Mouse (Mus musculus) layer of hippocampus, adult 2 months (tissue): ENCODE measurements around the gene Tbc1d1. TPM values are rescaled to one million over a fixed set of nuclear protein-coding genes. Genes with fewer than 3 reads are reported as not detected.

Experiments used
- DNase-seq, 2 experiments: peaks; one replicate each; pipeline ENCODE4 v3.0.0; 2022; ENCODE audit warnings: low spot score in 2 of 2
- H3K27ac ChIP-seq: fragments of 200-600 bp; 2 replicates; pipeline ENCODE4 v1.8.1; 2022
- H3K4me3 ChIP-seq: fragments of 200-600 bp; 2 replicates; pipeline ENCODE4 v1.8.1; 2022; ENCODE audit warnings: mild to moderate bottlenecking
- CTCF ChIP-seq: fragments of 200-600 bp; conservative IDR thresholded peaks from 2 replicates; pipeline ENCODE4 v1.8.1; 2022; ENCODE audit warnings: antibody characterized with exemption, mild to moderate bottlenecking, moderate library complexity
- total RNA-seq, 2 experiments: library from RNA; stranded (reverse); gene quantifications; 2 replicates each; pipeline ENCODE4 v1.2.3; 2021

Tbc1d1 gene
- total RNA-seq, 2 experiments from 2014 or later = 26.6 to 33.2 TPM

DNA sequence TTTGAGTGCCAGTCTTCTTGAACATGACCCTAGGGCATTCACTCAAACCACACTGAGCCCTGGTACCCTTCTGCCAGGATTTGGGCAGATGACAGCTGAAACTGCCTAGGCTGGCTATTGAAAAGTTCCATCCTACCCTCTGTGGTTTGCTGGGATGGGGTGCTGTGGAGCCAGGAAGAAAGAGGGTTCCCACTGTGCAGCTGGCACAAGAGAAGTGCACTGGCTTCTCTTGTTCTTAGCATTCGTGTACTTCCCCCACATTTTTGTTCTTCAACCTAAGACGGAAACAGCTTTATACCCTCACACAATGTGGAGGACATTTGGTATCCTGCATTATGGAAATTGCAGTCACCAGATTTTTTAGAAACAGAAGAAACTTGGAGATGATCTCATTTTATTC, 9.7 kb downstream of the Tbc1d1 start:
- DNase-seq = peak in 1 of 2 experiments; percentile 25
- no peak for TF ChIP-seq CTCF
- Histone ChIP-seq H3K27ac (peak overlapping the region; percentile 49; the same call in 1 of the 2 replicates), H3K4me3 (no peak overlapping the region)

DNA sequence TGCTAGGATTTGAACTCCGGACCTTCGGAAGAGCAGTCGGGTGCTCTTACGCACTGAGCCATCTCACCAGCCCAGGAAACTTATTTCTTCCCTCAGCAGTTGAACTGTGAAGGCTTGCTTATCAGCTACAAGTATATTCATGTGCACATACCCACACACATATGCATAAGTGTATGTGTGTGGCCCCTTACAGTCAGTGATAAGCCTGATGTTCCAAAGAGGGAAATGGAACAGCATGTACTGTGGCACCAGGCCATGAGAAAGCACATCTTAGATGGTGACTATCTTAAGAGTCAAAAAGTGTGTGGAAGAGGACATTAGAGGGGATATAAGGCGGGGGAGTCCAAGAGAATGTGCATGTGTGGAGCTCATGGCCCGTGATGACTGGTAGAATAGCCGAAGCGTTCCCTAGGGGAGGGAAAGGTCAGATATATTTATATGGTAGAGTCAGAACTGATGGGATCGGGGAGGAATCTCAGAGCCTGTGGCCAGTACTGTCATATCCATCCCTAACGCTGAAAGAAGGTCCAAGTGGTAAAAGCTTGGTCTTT, 13.0 kb downstream of the Tbc1d1 start:
- no peak for TF ChIP-seq CTCF
- Histone ChIP-seq H3K4me3 (no peak overlapping the region), H3K27ac (no peak overlapping the region)
- no peak for DNase-seq

DNA sequence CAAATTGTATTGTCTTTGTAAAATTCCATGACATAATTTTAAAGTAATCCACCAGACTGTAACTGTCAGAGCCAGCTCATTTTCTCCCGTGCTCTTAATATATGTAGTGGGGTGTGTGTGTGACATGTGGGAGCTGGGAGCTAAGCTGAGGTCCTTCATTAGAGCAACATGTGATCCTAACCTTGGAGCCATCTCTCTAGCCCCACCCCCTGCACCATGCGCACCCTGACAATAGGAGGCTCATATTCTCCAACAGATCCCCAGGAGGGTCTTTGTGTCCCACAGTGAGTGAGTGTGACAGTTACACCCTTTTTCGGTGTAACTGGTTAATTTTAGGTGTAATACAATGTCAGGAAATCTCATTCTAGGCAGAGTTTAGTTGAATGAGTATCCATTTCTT, 16.8 kb downstream of the Tbc1d1 start:
- no peak for DNase-seq
- no peak for TF ChIP-seq CTCF
- H3K27ac ChIP-seq = no peak overlapping the region
- no peak overlapping the region for H3K4me3 ChIP-seq

DNA sequence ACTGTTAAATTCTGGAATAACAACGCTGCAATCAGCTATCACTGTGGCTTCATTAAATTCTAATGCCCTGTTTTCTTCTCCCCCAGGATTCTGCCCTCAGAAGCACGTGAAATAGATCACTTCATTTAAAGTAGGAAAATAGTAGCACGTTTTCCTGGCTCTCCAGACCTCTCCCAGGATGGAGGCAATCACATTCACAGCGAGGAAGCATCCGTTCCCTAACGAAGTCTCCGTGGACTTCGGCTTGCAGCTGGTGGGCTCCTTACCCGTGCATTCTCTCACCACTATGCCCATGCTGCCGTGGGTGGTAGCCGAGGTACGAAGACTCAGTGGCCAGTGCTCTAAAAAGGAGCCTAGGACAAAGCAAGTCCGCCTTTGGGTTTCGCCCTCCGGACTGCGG, 17.2 kb downstream of the Tbc1d1 start:
- no peak overlapping the region for H3K4me3 ChIP-seq
- no peak for DNase-seq
- no peak overlapping the region for H3K27ac ChIP-seq
- no peak for TF ChIP-seq CTCF

DNA sequence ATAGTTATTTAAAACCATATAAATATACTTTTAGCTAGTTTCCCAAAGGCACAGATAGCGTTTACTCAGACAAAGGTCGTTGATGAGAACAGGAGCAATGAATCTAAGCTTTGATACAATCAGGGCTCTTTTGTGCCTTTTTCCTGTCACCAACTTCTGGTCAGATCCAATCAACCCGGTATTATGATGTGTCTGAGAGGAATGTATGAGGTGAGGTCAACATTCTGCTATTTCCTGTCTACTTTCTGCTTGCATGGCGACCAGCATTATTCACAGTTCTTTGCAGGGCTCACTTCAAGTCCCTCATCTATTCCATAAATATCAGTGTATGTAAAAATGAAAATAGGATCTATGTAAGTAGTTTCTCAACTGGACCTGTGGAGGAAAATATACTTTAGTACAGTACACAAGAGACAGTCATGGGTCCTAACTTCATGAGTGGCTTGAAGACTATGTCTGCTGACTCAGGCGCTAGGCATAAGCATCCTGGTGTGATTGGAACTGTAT, 18.4 kb downstream of the Tbc1d1 start:
- H3K4me3 ChIP-seq = no peak overlapping the region
- H3K27ac ChIP-seq = no peak overlapping the region
- no peak for TF ChIP-seq CTCF
- no peak for DNase-seq

DNA sequence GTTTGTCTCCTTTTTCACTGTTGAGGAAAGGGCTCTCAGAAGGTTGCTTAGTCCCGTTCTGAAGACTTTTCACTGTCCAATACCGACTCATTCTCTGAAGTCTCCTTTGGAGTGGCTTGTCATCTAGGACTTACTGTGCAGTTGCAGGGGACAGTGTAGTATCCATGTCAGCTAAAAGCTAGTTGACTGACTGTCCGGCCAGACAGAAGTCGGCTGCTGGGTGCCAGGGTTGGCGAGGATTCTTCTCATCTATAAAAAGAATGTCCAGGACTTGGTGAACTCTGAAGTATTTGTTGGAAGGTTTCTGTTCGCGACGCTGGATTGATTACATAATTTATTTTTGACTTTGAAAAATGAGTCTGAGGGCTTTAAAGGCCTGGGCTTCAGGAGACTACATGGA, 24.4 kb downstream of the Tbc1d1 start:
- H3K27ac ChIP-seq = no peak overlapping the region
- TF ChIP-seq CTCF = no peak
- H3K4me3 ChIP-seq = no peak overlapping the region
- no peak for DNase-seq

DNA sequence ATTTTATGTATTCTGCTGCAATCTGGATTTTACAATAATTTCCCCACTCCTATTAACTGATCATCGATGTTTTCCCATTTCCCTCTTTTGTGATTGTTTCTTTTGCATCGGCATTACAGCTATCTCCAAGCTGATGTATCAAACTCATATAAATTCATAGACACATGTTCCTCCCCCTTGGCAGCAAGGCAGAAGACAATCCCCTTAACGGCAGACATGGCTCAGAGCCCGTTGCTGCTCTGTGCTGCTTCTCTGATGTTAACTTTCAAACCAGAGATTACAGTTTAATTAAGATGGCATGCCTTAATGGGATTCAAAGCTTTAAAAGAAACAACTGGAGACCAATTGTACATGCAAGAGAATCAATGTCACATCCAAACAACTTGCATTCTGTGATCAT, 27.6 kb downstream of the Tbc1d1 start:
- TF ChIP-seq CTCF = no peak
- DNase-seq = peak in 1 of 2 experiments; percentile 27
- no peak overlapping the region for H3K4me3 ChIP-seq
- H3K27ac ChIP-seq = no peak overlapping the region

DNA sequence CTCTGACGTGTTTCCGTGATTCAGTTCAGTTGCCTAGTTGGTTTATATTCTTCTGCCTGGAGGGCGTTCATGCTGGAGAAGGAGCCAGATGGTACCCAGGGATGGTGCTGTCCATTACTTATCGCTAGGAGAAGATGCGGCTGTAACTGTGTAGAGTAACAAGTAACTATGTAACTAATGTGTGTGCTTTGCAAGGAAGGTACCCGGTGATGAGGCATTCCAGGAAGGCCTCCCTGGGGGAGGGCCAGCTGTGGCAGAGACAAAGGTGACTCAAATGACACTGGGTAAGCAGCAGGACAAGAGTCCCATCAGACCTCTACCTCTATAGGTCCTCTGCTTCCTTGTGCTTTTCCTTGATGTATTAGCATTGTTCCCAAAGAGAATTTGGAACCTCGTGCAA, 29.2 kb downstream of the Tbc1d1 start:
- TF ChIP-seq CTCF = no peak
- no peak overlapping the region for H3K4me3 ChIP-seq
- no peak for DNase-seq
- H3K27ac ChIP-seq = no peak overlapping the region

DNA sequence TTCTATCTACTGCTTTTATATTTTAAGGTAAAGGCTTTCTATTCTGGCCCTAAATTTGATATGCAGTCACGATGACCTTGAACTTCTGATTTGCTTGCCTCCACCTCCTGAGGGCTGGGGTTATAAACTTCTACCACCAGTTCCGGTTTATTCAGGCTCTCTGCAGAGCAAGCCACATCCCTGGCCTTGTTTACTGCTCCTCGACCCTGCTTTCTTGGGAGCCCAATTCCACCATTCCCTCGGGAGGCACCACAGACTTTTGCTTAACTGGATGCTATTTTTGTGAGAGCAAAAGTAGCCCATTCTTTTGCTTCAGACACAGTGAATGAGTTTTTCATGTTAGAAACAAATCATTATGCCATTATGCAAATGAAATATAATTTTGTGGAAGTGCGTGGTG, 30.5 kb downstream of the Tbc1d1 start:
- no peak overlapping the region for H3K27ac ChIP-seq
- no peak for DNase-seq
- H3K4me3 ChIP-seq = no peak overlapping the region
- no peak for TF ChIP-seq CTCF

DNA sequence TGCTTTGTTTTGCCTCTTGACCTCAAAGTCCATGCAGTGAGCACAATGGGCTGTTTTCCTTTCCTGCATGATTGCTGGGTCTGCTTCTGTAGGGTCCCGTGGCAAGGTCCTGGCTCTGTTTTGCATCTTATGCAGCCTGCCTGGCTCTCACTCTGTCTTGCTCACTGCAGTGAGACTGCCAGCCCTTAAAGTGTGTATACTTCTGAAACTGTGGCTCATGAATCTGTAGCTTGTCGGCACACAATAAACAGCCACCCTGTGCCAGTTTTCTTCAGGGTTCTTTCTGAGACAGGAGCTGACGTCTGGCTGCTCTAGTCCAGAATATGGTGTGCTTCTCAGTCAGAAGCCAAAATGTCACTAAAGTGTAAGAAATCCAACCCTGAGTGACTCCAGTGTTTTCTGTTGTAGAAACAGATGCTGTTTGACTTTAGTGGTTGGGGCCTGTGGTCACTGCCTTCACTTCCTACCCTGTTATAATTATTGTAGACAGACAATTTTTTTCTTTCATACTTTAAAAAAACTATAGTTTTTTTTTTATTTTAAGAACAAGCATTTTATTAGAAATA, 32.1 kb downstream of the Tbc1d1 start:
- H3K4me3 ChIP-seq = no peak overlapping the region
- H3K27ac ChIP-seq = no peak overlapping the region
- no peak for DNase-seq
- TF ChIP-seq CTCF = no peak

DNA sequence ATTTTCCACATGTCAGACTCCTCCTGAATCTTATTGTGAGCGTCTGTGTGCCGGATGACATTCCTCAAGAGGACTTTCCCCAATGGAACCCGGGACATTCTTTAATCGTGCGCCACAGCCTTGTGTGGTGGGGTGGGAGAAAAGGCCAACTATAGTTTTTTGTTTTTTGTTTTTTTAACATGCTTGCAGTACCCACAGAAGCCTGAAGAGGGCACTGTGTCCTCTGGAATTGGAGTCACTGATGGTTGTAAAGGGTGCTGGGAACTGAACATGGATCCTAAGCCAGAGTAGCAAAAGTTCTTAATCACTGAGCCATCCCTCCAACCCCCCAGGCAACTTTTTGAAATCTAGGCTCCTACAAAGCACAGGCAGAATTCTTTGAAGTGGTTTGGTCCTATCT, 34.8 kb downstream of the Tbc1d1 start:
- peak; percentile 50 for TF ChIP-seq CTCF
- Histone ChIP-seq H3K4me3 (no peak overlapping the region), H3K27ac (no peak overlapping the region)
- no peak for DNase-seq

DNA sequence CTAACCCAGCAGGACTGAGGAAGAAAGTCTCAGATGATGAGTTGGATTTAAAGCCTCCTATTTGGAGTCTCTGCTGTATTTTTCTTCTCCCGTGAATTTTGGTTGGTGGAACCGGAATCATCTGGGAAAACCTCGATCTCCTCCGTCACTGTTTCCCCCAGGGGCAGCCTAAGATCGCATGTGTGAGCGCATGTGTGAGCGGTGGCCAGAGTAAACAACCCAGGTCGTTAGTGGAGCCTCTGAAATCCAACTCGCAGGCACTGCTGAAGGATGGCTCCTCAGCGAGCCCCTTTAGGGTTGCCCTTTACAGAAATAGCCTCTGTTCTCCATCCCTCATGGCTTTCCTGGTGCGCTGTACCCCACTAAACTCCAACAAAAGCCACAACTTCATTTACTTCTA, 37.2 kb downstream of the Tbc1d1 start:
- H3K27ac ChIP-seq = no peak overlapping the region
- DNase-seq = no peak
- no peak overlapping the region for H3K4me3 ChIP-seq
- TF ChIP-seq CTCF = no peak

DNA sequence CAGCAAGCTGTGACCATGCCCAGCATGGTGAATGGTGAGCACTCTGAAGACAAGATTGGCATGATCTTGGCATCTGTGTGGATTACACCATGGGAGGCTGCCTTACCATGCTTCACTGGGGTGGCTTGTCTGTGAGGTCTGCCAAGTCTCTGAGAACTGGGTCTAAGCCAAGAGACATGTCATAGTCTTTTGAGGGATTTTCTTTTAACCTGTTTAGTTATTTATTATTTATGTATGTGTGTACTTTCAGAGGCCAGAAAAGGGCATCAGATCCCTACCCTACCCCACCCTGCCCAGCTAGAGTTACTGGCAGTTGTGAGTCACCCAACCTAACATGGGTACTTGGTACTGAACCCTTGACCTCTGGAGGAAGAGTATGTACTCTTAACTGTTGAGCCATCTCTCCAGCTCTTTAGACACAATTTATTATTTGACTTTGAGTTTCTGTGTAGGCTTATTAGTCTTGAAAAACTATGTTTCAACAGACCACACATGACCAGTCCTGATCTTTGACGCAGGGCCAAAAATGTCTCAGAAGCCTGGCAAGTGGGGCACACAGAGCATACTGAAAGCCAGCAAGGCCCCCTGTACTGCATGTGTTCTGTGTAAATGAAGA, 40.3 kb downstream of the Tbc1d1 start:
- no peak for TF ChIP-seq CTCF
- Histone ChIP-seq H3K27ac (no peak overlapping the region), H3K4me3 (no peak overlapping the region)
- DNase-seq = no peak

DNA sequence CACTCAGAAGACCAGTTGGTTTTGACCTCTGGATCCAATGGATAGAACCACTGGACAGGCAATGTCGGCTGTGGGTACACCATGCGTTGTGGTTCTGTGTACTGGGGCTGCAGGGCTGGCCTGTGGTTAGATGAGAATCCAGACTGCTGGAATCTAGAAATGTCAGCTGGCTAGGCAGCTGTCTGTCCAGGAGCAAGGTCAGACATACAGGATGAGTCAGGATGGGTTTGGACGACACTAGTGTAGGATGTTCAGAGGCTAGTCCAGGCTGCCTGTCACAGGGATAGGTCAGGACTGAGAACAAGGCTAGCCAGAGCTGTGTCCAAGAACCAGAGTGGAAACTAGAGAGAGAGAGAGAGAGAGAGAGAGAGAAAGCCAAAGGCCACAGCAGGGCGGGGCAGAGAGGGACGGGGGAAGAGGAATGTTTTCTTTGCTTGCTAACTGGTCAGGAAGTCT, 40.8 kb downstream of the Tbc1d1 start:
- DNase-seq = no peak
- Histone ChIP-seq H3K27ac (no peak overlapping the region), H3K4me3 (no peak overlapping the region)
- TF ChIP-seq CTCF = no peak
